Mouse (Mus musculus) bone marrow macrophage, adult 2 months (primary cell): ENCODE data around the gene Atrip.

Source experiments
- CTCF ChIP-seq: IDR thresholded peaks from 2 replicates; pipeline ENCODE4 v1.5.1; 2012; ENCODE audit warnings: low read depth, mild to moderate bottlenecking, low read length, moderate library complexity
- POLR2A ChIP-seq: IDR thresholded peaks from 2 replicates; pipeline ENCODE4 v1.6.1; 2012; ENCODE audit warnings: mild to moderate bottlenecking, low read depth, low read length, borderline replicate concordance

DNA sequence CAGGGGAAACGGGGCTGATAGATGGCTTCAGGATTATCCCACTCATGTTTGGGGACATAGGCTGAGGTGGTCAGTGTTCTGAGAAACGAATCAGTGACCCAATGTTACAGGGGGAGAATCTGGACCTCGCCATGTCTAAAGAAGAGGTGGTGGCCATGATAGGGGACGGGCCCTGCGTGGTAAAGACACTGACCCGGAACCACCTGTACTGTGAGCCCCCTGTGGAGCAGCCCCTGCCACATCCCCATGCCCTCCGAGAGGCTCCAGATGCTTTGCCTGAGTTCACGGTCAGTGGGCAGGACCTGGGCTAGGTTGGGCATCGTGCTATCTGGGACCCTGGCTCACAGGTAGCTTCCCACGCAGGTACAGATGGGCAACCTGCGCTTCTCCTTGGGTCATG, 36.3 kb upstream of the Atrip start:
- TF ChIP-seq POLR2A (no peak), CTCF (no peak)
